Mouse (Mus musculus) midbrain, postnatal 0 days (tissue): ENCODE results near the gene Plxna4. TPM values are rescaled to one million over a fixed set of nuclear protein-coding genes. Genes with fewer than 3 reads are reported as not detected.

ENCODE experiments used
- ATAC-seq: fragments of 200-750 bp; cut with Nextera tagmentation; 2 replicates; pipeline ENCODE4 v1.8.0; 2017; ENCODE audit warnings: moderate number of reproducible peaks, mild to moderate bottlenecking, moderate TSS enrichment, moderate library complexity; ENCODE audit not compliant: low FRiP score
- DNase-seq: peaks from one replicate; pipeline ENCODE4 v3.0.0-alpha.2; 2015; ENCODE audit warnings: low spot score
- H3K27ac ChIP-seq: fragments of 300-500 bp; sonication (generic); 2 replicates; pipeline ENCODE4 v1.5.1; 2014; ENCODE audit warnings: low read depth, mild to moderate bottlenecking, low read length, mixed read lengths
- H3K27me3 ChIP-seq: fragments of 300-500 bp; sonication (generic); 2 replicates; pipeline ENCODE4 v1.6.1; 2014; ENCODE audit warnings: low read length, control low read depth, mixed read lengths; ENCODE audit not compliant: insufficient read depth
- H3K36me3 ChIP-seq: fragments of 300-500 bp; sonication (generic); 2 replicates; pipeline ENCODE4 v1.6.1; 2014; ENCODE audit warnings: low read length, control low read depth, mixed read lengths; ENCODE audit not compliant: insufficient read depth
- H3K4me1 ChIP-seq: fragments of 300-500 bp; sonication (generic); 2 replicates; pipeline ENCODE4 v1.6.1; 2014; ENCODE audit warnings: mild to moderate bottlenecking, control low read depth, antibody characterized with exemption, low read length, mixed read lengths; ENCODE audit not compliant: insufficient read depth
- H3K4me2 ChIP-seq: fragments of 300-500 bp; sonication (generic); 2 replicates; pipeline ENCODE4 v1.6.1; 2014; ENCODE audit warnings: low read depth, mild to moderate bottlenecking, low read length, mixed read lengths; ENCODE audit not compliant: poor library complexity, severe bottlenecking
- H3K4me3 ChIP-seq: fragments of 300-500 bp; sonication (generic); 2 replicates; pipeline ENCODE4 v1.5.1; 2014; ENCODE audit warnings: low read depth, mild to moderate bottlenecking, low read length, moderate library complexity
- H3K9ac ChIP-seq: fragments of 300-500 bp; sonication (generic); replicated peaks from 2 replicates; pipeline ENCODE4 v1.6.1; 2014; ENCODE audit warnings: mild to moderate bottlenecking, low read length, moderate library complexity, mixed read lengths; ENCODE audit not compliant: poor library complexity, severe bottlenecking
- H3K9me3 ChIP-seq: fragments of 300-500 bp; sonication (generic); 2 replicates; pipeline ENCODE4 v1.6.1; 2016; ENCODE audit warnings: low read length, control low read depth
- CTCF ChIP-seq: IDR thresholded peaks from 2 replicates; pipeline ENCODE4 v1.5.1; 2016; ENCODE audit warnings: antibody characterized with exemption, mild to moderate bottlenecking
- WGBS: fragments of 180-500 bp; shearing (Covaris S2); extraction: QIAGEN DNeasy Blood & Tissue Kit; methylation state at CpG from one replicate; pipeline ENCODE4 v1.1.7; 2014; 5-methylcytosine and 5-hydroxymethylcytosine counted together
- polyA plus RNA-seq: library from polyadenylated mRNA; unstranded; fragments of >200 nt; fragmentation: Nextera tagmentation; extraction: Ambion mirVana; gene quantifications from 2 replicates; pipeline ENCODE4 v1.2.1, GENCODE M21; 2015
- total RNA-seq: library from RNA; depleted of rRNA; stranded (reverse); fragments of >200 nt; gene quantifications from 2 replicates; pipeline ENCODE4 v1.2.3, GENCODE M21; 2014

Plxna4 gene
- total and polyA plus RNA-seq, 2 experiments from 2014 or later: 9.6 to 39.7 TPM

- no peaks in the 10 kb centered on the region for H3K36me3 ChIP-seq
- no peak overlapping the region for H3K4me3 ChIP-seq
- ATAC-seq (no peak), DNase-seq (peak; percentile 74)
- no peaks in the 10 kb centered on the region for H3K9me3 ChIP-seq
- TF ChIP-seq CTCF: no peak
- no peak overlapping the region for H3K4me2 ChIP-seq
- no peaks in the 10 kb centered on the region for H3K4me1 ChIP-seq
- H3K27ac ChIP-seq: no peak overlapping the region
- 54% methylated on average over 9 of the region's 9 CpGs for WGBS
- H3K9ac ChIP-seq: no peak overlapping the region
- H3K27me3 ChIP-seq: no peaks in the 10 kb centered on the region
These were observed 482.3 kb downstream of the Plxna4 start for GRCm38 (mm10) chr6:32105547-32106275.
